Mouse (Mus musculus) megakaryocyte progenitor cell, adult 5-6 weeks (primary cell): ENCODE results near the gene Chst5. TPM values are rescaled to one million over a fixed set of nuclear protein-coding genes. Genes with fewer than 3 reads are reported as not detected.
"Not testable (repeated sequence)": the region's sequence is repeated elsewhere in the genome, so short reads cannot be mapped to it uniquely, and the experiment has no call there.

Experiments used
- ATAC-seq: replicated peaks from 2 replicates; pipeline ENCODE4 v1.8.0; 2016; ENCODE audit warnings: mild to moderate bottlenecking, moderate TSS enrichment, inconsistent platforms; ENCODE audit not compliant: poor library complexity
- total RNA-seq, 2 experiments: library from RNA; stranded (forward) in 1 of 2; stranded (reverse) in 1 of 2; fragments of 157-497, 149-512 nt in 1 of 2; fragments of 200-1000 nt in 1 of 2; gene quantifications; 2 replicates each; pipeline versions ENCODE4 v1.2.3 to v1.2.4; 2015 to 2017

Chst5 gene
- total RNA-seq, 2 experiments from 2014 or later, result not detected

DNA sequence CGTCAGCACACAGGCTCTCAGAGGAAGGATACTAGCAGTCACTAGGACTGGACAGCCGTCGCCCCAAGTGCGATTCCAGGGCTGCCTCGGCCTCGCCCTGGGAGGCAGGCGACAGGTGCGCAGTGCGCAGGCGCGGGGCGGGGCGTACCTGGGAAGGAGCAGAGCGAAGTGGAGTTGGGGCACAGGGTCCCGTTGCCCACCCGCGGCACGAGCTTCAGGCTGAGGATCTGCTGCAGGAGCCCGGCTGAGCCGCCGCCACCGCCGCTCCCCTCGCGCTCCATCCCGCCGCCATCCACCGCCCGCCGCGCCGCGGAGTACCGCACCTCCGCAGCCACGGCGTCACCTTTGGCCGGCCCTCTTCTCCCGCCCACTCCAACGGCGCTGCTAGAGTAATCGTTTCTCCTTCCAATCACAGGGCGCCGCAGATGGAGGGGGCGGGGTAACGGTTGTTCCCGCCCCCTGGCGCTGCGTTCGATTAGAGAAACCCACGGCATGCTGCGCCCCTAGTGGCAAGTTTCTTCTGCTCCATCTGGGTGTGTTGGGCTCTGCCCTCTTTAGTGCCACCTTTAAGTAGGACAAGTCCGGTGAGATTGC is 33.8 kb downstream of the Chst5 start, which contains the start of gene Tmem170:
Gene Tmem170 (minus strand): TSS at position 396 of the 594 bp plus-strand sequence.
- ATAC-seq, result peak; percentile 98

DNA sequence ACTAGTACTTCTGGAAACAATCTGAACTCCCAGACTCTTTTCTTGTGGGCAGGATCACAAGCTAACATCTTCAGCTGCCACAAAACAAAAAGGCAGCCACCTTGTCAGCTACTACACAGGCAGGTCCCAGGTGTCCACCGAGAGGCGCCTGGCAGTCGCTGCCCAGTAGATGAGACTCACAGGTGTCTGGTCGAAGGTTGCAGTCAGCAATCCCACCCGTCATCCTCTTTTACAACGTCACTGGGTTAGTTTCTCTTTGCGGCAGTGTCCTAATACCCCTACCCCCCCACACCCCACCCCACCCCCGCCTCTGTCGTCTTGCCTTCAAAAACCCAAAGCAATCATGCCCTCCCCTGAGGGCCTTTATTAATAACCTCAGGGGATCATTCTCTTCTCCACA is 34.5 kb downstream of the Chst5 start:
- ATAC-seq, result peak; percentile 17

DNA sequence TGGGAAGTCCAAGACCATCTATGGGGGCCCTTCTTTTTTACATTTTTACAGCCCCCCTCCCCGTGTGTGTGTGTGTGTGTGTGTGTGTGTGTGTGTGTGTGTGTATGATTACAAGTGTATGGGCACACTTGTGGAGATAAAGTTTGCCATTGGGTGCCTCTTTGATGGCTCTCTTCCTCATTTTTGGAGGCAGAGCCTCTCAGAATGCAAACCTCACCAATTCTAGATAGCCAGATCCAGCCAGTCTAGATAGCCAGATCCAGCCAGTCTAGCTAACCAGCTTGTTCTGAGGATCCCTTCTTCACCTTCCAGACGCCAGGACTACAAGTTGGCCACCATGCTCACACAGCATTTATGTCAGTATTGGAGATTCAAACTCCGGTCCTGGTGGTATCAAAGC is 39.0 kb downstream of the Chst5 start:
- no peak for ATAC-seq

DNA sequence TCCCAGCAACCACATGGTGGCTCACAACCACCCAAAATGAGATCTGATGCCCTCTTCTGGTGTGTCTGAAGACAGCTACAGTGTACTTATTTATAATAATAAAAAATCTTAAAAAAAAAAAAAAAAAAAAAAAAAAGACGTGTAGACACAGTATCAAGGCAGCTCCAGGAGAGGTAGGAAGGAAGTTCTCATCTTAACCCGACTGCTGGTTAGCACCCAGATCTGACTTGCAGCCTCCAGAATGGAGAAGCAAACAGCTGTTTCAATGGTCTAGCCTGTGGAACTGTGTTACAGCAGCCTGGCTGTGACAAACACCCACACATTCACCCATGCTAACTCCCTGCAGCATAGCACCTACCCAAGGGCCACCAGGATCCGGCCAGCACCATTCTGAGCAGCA is 39.9 kb downstream of the Chst5 start:
- no peak for ATAC-seq

DNA sequence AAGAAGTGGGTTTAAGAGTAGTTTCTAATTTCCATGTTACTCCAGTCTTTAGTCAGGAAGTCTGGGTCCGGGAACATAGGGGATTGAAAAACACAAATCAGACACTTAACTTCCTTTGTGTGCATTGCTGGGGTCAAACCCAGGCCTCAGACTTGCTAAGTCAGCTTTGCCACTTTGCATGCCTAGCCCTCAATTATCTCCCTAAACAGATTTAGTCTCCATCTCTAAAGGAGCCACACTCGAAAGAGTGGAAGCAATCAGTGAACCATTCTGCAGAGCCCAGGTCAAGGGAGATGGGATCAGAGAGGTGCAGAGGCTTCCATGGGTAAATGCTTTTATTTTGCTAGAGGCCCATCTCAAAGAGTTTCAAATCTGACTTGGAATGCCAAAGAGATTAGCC is 41.6 kb downstream of the Chst5 start:
- no peak for ATAC-seq

DNA sequence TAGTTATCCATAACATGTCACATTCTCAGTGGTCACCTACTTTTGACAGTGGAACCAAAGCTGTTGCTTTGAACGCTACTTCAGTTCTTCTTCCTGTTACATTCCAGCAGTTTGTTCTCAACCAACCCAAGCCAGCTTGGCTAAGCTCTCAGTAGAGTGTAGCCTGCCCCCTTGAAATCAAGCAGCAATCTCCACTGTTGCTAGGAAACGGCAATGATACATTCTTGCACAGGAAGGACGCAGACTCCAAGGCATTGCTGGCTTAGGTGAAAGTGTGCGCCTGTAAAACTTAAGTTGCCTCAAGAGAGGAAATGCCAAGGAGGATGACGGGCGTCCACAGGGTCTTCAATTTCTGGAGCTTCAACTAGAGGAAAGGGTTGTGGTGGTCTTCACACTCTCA is 44.4 kb downstream of the Chst5 start:
- ATAC-seq, result no peak

DNA sequence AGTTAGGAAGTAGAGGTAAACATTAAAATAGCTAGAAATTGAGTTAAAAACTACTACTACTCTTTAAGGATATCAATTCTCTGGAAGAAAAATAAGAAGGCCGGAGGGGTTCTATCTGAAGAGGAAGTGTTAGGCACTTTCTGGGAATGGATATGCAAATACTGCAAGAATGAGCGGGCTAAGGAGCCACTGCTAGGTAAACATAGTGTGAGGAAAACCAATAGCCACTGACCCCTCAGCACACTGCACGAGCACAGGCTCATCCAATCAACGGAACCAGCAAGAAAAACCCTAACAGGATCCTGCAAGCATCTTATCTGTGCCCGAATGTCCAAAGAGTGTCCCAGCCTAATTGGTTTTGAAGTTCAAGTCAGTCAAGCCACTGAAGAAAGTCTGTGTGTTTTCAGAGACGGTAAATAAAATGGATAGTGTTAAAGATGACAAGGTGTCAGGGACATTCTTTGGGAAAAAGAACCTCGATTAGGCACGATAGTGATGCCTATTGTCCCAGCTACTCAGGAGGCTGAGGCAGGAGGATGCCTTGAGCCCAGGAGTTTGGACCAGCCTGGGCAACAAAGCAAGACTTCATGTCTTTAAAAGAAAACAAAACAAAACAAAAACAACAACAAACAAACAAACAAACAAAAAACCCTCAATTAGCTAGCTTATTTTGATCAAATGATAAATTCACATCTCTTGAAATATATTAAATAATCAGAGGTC is 45.0 kb downstream of the Chst5 start:
- ATAC-seq, result no peak

DNA sequence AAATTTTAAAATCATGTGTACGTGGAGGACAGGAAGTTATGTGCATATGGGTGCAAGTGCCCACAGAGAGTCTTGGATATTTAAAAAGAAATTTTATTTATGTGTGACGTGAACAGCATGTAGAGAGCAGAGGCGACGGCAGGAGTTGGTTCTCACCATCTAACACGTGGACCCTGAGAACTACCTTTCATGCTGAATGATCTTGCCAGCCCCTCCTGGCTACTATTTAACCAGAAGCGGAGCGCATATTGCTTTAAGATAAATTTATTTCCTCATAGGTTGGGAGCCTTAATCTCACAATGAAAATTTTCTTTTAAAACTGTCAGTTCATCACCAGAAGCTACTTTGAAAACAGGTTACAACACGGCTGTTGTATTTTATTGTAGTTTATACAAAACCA is 45.6 kb downstream of the Chst5 start:
- ATAC-seq, result no peak

DNA sequence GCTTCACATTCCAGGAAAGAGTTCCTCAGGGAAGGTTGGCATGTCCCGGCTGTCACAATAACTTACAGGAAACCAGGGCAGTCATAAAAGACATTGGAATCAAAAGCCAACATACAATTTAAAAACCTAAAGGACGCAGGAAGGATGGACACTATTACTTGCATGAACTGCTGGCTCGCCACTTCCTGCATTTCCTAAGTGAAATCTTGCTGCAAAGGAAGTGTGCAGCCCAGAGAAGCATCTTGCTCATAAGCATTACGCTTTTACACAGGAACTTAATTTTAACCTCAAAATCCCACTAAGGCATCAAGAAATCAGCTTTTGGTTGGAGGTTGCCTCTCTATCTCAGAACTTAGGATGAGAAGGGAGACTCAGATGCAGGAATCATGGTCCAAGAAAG is 47.0 kb downstream of the Chst5 start:
- peak; percentile 76 for ATAC-seq

DNA sequence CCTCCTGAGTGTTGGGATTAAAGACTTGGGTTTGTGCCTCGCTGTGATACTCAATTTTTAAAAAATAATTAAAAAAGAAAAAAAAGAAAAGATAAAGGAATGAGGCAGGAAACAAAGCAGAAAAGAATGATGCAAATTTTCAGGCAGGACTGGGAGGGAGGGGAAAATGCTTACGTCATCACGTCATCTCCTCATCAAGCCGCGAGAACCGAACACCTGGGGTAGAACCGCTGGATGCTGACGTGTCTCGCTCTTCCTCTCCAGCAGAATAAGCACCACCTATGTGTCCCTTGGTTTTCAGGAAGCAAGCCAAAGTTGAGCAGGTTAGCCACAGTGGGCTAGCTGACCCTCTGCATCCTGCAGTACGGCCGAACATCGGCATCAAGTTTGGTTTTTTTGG is 54.3 kb downstream of the Chst5 start:
- no peak for ATAC-seq

DNA sequence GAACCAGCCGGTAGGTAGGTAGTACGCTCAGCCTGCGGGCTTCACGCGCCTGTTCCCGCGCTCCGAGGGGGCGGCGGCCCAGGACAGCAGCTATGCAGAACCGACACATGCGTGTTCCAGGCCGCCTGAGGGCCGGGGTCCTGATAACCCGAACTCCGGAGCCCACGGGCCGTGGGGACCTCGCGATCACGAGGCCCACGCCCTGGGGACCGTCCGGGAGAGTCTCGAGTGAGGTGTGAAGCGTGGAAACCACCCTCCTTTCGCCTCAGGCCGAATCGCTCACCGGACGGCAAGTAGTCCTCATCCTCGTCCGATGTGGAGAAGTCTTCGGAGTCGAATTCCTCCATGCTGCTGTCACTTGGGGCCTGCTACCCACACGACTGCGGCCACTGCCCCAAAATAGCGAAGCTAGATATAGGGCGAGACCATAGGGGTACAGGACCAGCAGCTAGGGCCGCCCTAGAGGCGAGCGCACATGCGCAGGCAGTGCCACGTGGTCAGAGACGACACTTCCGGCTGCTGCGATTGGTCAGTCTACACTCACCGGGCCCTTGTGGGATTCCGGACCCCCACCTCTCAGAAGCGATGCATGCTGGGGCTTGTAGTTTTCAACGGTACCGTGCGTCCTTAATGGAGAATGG is 56.3 kb downstream of the Chst5 start, which contains the start of gene Cfdp1:
Gene Cfdp1 (minus strand): TSS at position 431 of the 641 bp plus-strand sequence.
- ATAC-seq, result peak; percentile 97

DNA sequence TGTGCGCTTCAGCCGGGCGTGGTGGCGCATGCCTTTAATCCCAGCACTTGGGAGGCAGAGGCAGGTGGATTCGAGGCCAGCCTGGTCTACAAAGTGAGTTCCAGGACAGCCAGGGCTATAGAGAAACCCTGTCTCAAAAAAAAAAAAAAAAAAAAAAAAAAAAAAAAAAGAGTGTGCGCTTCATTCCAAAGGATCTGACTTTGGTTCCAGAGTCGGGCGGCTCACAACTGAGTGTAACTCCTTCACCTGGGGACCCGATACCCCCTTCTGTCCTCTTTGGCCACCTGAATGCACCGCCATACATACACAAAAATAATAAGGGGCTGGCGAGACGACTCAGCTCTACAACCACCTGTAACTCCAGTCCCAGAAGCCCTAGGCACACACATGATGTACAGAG is 57.0 kb downstream of the Chst5 start:
- not testable (repeated sequence) for ATAC-seq

DNA sequence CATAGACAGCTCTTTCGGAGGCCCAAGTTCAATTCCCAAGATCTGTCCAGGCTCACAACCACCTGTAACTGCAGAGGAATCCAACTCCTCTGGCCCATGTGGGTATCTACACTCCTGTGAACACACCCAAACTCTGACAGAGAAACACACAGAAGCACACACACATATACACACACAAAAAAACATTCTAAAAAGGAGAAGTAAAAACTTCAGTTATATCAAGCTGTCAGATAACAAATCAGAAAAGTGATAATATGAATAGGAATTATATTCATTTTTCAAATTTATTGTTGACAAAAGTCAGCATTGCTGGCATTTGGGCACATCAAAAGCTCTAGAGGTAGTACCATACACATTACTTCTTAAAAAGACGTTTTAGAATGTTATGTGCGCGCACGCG is 63.5 kb downstream of the Chst5 start:
- ATAC-seq, result no peak

Other genes starting within 250 kb of the Chst5 start
- not detected in 2 replicates for gene Ctrb1, start 219.4 kb downstream of the Chst5 start, total RNA-seq (2015)
- not detected in 2 replicates for gene Ctrb1, start 219.4 kb downstream of the Chst5 start, total RNA-seq (2017)
- 0.15 TPM in 1 of 2 replicates, not detected in the other for gene Bcar1, start 166.6 kb downstream of the Chst5 start, total RNA-seq (2015)
- not detected in 2 replicates for gene Bcar1, start 166.6 kb downstream of the Chst5 start, total RNA-seq (2017)
- 147 and 168 TPM in 2 replicates for gene Cfdp1, start 56.2 kb downstream of the Chst5 start, total RNA-seq (2015)
- 176 and 251 TPM in 2 replicates for gene Cfdp1, start 56.2 kb downstream of the Chst5 start, total RNA-seq (2017)
- 1.8 and 3.8 TPM in 2 replicates for gene Tmem170, start 33.7 kb downstream of the Chst5 start, total RNA-seq (2015)
- 0.78 and 0.87 TPM in 2 replicates for gene Tmem170, start 33.7 kb downstream of the Chst5 start, total RNA-seq (2017)
- 0.37 and 0.91 TPM in 2 replicates for gene Tmem231, start 23.4 kb upstream of the Chst5 start, total RNA-seq (2015)
- 0.68 and 0.79 TPM in 2 replicates for gene Tmem231, start 23.4 kb upstream of the Chst5 start, total RNA-seq (2017)
- 42.9 and 52.3 TPM in 2 replicates for gene Gabarapl2, start 30.3 kb upstream of the Chst5 start, total RNA-seq (2015)
- 28.1 and 28.3 TPM in 2 replicates for gene Gabarapl2, start 30.3 kb upstream of the Chst5 start, total RNA-seq (2017)
- 3.0 and 6.1 TPM in 2 replicates for gene Adat1, start 81.9 kb upstream of the Chst5 start, total RNA-seq (2015)
- 5.3 and 8.6 TPM in 2 replicates for gene Adat1, start 81.9 kb upstream of the Chst5 start, total RNA-seq (2017)
- 119 and 136 TPM in 2 replicates for gene Kars, start 100.9 kb upstream of the Chst5 start, total RNA-seq (2015)
- gene Kars, start 100.9 kb upstream of the Chst5 start, total RNA-seq (2017), result 185 and 190 TPM in 2 replicates
- 11.5 and 12.9 TPM in 2 replicates for gene Terf2ip, start 101.0 kb upstream of the Chst5 start, total RNA-seq (2015)
- 13.4 and 15.5 TPM in 2 replicates for gene Terf2ip, start 101.0 kb upstream of the Chst5 start, total RNA-seq (2017)
- 0.17 TPM in 1 of 2 replicates, not detected in the other for gene Gm6793, start 104.6 kb upstream of the Chst5 start, total RNA-seq (2015)
- 0.14 and 0.33 TPM in 2 replicates for gene Gm6793, start 104.6 kb upstream of the Chst5 start, total RNA-seq (2017)